Mouse (Mus musculus): ENCODE measurements around the gene Gpr1.

Gpr1 gene

DNA sequence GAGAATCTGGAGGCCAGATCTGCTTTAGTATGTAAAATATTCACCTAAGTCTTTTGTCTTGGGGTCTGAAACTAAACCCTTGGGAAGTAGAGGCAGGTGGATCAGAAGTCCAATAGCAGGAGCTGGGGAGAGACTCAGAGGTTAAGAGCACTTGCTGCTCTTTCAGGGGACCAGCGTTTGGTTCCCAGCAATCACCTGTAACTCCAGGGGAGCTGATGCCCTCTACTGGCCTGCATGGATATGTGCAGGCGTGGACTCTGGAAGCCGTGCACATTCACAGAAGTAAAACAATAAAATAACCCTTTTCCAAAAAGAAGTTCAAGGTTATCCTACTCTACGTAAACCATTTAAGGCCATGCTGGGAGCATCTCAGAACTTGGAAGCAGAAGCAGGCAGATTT lies 4.9 kb upstream of the Gpr1 start:
- peak; percentile 75 for DNase-seq (ENCODE audit: low read depth, low spot score)

DNA sequence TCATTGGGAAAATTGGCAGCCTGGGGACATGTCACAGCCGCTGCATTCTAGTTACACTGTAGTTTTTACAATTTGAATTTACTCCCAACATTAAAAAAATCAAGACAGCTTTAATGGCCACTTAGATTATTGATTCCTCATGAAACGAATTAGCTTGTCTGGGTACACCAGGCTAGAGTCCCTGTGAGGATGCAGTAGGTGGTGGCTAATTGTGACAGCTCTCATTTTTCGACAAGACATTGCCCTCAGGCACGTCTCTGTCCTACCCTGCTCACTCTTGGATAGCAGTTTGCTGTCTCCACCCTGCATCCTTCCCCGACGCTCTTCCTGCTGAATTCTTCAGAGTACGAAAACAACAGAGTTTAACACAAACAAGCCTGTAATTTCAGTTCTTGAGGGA lies 288 bp upstream of the Gpr1 start:
- no peak for DNase-seq (ENCODE audit: low read depth, low spot score)

DNA sequence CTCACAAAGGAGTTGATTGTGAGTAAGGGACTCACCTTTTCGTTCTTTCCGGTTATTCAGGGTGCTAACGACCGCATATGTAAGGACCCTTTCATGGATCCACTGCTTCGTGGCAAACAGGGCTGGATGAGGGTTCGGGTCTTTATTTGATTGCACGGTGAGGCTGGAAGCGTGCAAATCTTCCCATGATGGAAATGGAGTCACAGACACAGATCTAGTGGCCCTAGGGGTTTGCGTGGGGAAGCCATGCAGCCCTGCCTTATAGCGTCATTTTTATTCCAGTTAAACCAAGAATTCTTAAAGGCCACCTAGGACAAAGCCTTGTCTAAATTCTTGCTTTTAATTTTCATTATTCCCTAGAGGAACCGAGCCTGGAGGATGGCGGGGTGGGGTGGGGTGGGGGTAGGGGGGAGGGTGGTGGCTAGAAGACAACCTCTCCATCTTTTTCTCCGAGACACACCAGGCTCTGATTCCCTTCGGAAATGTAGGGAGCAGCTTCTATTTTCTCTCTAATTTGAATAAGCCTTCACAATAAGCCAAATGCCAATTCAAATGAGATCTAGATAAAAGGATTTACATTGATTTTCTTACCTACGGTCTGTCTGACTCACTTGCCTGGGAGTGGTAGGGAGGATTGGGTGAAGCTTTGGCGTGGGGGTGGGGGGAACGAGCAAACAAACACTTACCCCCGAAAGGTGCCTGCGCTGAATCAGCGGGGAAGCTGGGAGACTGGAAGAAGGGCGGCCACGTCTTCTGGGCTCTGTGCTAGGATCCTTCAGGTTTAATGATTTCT lies 669 bp downstream of the Gpr1 start:
- peak; percentile 96 for DNase-seq (ENCODE audit: low read depth, low spot score)

DNA sequence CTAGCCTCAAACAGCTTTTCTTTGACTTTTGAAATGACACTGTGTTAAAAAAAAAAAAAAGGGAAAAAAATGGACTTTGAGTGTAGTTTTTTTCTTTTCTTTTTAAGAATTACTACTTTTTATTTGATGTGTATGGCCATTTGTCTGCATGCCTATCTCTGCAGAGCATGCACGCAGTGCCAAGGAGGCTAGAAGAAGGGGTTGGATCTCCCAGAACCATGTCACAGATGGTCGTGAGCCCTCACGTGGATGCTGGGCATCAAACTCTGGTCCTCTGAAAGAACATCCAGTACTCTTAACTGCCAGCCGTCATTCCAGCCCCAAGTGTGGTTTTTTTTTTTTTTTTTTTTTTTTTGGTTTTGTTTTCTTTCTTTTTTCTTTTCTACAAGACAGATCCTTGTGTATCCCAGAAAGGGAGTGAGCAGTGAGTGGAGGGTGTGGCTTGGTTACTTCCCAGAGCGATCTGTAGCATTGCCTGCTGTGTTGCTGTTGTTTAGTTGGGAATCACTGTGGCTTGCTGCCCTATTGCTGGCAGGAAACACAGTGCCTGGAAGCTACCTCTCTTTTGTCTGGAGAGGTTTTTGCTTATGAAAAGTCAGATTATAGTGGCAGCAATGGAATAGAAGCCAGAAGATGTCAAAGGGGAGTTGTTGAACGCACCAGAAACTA lies 4.3 kb downstream of the Gpr1 start:
- DNase-seq (ENCODE audit: low read depth, low spot score) = peak; percentile 94

DNA sequence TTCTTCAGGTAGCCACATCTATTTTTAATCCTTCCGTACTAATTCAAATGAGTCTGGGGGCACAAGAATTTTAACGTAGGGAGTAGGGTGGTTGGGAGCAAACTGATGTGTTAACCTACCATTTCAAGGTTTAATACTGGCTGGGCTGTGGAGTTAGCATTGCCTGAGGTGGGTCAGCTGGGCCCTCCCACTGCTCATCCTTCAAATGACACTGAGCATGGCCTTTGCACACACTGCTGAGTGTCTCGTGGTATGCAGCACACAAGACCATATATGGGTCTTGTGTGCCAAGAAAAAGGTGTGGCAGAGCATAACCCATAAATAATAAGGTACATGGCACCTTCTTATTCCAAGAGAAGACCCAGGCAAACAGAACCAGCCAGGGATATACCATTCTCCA lies 6.7 kb downstream of the Gpr1 start:
- peak; percentile 37 for DNase-seq (ENCODE audit: low read depth, low spot score)

DNA sequence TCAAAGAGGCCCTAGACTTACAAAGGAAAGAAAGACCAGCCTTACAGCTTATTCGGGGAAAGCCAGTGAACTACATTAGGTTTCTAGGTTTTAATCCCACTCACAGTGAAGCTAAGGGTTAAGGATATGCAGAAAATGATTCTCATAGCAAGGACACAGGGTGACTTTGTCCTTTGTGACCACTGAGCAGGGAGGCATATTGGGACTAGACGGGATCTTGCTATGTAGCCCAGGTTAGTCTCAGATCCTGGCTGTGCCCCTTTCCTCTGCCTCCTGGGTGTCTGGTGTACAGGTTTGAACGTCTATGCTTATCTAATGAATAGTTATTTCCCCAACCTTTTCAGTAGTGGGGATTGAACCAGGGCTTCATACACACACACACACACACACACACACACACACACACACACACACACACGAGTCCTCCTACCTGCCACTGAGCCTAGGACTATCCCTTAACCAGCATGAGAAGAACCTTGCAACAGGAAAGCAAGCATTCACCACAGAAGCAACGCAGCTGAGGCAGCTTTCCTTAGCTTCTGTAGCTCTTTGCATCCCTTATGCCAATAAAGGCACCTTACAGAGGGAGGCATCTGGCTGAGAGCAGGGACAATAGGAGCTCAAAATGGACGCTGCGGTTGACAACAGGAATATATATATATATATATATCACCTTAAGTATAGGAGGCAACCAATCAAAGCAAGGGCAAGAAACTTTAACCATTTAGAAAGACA lies 9.5 kb downstream of the Gpr1 start:
- no peak for DNase-seq (ENCODE audit: low read depth, low spot score)

DNA sequence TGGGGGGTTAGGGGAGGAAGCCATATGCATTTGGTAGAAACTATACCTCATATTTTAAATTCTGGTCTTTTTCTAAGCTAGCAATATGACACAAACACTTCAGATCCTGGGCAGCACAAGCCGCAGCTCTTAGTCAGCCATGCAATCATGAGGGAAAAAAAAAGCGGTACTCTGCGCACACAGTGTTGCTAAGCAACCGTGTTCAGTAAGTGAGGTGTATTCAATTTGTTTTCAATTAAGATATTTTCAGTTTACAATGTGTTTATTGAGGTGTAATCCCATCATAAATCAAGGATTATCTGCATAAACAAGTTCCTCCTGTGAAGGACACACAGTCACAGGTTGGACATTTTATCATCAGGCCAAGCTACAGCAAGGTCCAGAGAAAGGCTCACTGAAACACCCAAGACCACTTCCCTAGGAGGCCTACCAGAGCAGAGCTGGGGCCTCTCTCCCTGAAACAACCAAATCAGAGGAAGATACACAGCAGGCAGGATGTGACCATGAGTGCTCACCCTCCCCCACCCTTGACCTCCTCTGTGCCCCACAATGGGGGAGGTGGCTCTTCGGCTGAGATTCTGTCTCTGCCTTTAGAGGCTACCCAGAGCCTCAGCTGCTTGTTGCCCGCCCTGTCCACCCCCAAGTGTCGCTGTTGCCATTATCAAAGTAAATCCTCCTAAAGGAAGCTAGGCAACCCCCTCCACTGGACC lies 10.2 kb downstream of the Gpr1 start:
- peak; percentile 90 for DNase-seq (ENCODE audit: low read depth, low spot score)

DNA sequence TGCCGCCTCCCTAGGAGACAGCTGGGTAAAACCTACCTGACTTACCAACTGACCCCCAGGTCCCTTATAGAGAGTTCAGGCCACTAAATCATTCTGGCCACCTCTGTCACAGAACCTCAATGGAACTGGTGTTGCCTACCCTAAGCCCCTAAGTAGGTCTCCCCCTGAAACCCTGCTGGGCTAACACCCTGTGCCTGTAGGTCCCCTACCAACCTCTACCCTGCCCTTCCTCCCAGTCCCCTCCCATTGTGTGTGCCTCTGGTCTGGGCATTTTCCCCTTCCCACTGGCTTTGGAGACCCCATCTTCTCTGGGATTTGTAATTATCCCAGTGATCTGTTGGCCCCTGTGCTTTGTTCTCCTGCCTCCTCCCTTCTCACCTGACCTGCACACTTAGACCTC lies 10.9 kb downstream of the Gpr1 start:
- DNase-seq (ENCODE audit: low read depth, low spot score) = no peak

DNA sequence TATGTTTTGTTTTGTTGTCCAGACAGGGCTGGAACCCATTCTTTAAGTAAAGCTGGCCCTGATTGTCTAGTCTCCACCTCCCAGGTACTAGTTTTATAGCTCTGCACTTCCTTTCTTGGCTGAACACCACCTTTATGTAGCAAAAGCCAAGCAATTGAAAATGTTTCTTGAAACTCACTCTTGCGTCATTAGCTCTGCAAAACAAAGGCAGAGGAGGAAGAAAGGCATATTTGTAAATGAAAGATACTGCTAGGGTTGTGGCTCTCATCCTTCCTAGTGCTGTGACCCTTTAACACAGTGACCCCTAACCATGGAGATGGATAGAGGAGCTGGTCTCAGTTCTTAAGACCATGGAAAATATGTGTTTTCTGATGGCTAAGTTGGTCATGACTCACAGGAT lies 12.7 kb downstream of the Gpr1 start:
- peak; percentile 61 for DNase-seq (ENCODE audit: low read depth, low spot score)

DNA sequence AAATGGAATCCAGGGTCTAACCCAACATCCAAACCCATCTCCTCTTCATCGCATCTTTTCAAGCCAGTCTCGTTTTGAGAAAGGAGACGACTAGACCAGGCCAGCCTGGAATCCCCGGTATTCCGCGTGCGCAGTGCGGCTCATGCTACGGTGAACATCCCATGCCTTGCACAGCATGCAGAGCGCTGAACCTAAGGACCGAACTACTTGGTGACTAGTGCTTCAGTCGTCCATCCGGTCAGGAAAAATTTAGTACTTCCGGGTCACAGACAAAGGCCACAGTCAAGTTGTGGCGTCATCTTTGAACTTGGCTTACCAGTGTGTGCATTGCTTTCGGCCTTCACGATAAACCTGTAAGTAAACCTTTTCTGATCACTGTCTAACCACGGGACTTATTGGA lies 14.0 kb downstream of the Gpr1 start:
- peak; percentile 98 for DNase-seq (ENCODE audit: low read depth, low spot score)

DNA sequence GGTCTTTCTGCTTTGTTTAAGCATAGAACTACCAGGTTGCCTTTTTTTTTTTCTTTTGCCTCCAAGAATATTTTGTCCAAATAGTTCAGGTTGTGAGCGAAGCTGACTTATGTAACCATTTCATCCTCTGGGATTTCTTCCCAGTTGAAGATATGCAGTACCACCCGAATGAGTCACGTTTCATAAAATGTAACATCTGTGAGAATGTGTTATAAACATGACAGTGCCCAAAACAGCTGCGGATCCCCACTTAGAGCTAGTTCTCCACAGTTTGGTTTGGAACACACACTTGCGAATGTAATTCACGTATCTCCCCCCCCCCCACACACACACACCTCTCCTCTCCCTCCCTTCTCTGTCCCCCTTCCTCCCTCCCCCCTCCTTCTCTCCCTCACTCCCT lies 15.0 kb downstream of the Gpr1 start:
- no peak for DNase-seq (ENCODE audit: low read depth, low spot score)

DNA sequence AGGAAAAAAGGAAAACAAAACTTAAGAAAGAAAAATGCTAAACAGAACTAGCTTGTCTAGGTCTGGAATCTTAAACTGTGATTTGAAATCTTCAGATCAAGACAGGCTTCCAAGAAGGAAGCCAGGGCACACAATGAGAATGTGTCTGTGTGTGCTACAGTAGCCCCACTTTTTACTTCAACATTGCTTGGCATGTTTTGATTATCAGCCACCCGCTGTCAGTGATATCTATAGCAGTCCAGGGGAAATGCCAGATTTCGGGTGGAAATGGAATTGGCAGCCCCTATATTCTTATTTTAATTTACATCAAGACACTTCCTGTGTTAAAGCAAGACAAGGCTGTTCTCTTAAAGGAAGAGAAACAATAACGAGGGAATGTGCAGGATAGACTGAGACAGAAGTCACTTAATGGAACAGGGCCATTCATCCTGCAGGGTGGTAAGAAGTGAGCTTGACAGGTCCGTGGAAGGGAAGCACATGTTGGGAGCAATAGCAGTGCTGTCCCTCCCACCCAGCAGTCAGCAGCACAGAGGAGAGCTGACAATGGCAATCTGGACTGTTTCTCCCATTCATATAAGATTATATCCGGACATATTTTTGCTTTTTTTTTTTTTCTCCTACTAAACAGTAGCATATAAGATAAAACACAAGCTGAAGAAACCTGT lies 18.4 kb downstream of the Gpr1 start:
- no peak for DNase-seq (ENCODE audit: low read depth, low spot score)

DNA sequence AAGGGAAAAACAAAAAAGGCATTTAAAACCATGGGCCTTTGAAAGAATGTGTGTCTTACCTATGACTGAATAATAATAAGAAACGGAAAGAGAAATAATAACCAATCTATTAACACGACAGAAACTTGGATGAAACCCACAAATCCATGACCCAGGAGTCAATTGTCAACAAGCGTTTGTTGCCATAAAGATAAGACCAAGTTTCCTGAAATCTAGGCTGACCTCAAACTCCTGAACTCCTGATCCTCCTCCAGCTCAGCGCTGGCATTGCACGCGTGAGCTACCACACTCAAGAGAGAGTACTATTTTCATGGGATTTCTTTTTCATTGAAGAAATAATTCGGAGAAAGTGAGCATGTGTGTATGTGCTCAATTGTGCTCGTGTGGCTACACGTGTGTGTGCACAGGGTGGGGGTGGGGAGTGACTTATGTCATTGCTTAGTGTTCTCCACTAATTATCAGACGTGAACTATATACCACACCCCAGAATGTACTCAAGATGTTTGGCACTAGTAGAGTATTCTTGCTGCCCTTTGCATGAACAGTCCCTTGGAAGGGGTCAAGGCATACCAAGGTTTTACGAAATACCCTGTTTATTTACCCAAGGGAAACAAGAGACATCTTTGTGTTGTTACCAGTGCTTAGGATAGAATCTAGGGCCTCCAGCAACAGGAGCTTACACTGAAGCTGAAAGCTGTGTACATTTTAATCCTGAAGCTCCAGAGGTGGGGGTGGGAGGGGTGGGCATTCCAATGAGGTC lies 21.9 kb downstream of the Gpr1 start:
- no peak for DNase-seq (ENCODE audit: low read depth, low spot score)

DNA sequence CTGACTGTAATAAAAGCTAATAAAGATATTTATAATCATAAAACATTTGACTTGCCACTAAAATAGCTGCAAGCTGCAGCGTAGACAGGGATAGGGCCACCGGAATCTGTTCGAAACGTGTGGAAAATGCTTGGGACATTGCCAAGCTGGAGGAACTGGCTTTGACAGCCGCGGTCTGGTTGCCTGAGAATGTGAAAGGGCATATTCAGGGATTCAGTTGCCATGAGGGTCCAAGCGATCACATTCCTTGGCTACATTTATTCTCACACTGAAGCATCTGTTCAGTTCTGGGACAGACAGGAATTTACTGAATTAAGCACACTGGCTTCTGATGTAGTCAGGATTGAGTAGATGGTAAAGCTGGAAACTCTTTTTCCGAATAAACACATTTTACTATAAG lies 23.5 kb downstream of the Gpr1 start:
- DNase-seq (ENCODE audit: low read depth, low spot score) = peak; percentile 36

DNA sequence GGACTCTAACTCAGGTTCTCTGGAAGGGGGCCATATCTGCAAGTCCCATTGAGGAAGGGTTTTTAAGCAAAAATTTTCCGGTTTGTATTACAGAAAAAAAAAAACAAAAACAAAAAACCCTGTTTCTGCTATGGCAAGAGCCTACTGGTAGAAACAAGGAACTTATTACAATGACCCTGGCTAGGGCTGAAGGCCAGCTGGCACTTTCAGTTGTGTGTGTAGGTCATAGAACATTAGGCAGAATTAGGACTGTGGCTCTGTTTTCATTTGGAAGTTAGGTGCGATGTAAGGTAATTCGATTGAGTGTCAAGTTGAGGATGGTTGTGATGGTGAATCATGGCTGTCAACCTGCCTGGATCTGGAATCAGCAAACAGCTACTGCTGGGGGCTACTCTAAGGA lies 25.8 kb downstream of the Gpr1 start:
- no peak for DNase-seq (ENCODE audit: low read depth, low spot score)

DNA sequence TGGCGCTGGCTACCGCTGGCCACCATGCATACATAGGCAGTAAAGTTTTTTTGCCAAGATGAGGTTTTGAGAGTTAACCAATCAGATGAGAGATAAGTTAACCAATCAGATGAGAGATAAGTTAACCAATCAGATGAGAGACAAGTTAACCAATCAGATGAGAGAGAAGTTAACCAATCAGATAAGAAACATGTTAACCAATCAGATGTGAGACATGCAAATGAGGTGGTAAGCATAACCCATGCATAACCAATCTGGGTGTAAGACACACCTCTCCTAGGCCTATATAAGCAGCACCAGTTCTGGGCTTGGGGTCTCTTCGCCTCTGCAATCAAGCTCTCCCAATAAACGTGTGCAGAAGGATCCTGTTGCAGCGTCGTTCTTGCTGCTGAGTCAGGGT lies 28.9 kb downstream of the Gpr1 start:
- DNase-seq (ENCODE audit: low read depth, low spot score) = peak; percentile 70

DNA sequence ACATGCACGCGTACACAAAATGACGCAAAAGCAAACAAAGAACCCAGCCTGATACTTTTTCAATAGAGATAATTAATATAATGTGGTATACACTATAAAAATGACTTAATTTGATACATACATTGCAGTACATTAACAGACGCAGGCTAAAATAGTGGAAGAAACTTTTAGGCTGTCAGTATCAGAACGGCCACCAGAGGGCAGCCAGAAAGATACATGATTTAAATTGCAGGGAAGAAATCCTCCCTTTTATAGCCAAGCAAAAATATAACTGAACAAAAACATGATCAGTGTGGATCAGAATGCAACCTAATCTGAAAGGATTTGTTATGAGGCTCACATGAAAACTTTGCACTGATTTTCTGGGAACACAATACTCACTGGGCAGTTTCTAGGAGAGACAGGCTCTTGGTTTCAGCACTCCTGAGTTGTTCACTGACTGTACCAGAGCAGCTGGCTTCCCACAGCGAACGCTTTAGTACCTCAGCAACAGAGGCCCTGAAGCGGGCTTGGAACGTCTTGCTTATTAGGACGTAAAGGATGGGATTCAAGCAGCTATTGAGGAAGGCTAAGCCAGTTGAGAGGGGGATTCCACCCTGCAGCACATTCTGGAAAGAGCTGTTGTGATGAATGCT lies 31.6 kb downstream of the Gpr1 start:
- peak; percentile 70 for DNase-seq (ENCODE audit: low read depth, low spot score)

DNA sequence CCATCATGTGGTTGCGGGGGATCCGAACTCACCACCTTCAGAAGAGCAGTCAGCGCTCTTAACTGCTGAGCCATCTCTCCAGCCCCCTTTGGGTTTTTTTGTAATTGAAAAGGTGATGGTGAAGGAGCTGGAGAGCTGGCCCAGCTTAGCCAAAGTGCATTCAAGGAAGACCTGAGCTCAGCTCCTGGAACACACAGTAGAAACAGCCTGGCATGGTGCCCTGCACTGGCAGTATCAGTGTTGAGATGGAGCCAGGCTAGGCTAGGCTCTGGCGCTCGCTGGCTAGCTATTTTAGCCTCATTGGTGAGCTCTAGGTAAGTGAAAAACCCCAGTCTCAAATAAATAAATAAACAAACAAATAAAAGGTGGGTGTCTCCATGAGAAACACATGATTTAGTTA lies 32.1 kb downstream of the Gpr1 start:
- DNase-seq (ENCODE audit: low read depth, low spot score) = no peak

DNA sequence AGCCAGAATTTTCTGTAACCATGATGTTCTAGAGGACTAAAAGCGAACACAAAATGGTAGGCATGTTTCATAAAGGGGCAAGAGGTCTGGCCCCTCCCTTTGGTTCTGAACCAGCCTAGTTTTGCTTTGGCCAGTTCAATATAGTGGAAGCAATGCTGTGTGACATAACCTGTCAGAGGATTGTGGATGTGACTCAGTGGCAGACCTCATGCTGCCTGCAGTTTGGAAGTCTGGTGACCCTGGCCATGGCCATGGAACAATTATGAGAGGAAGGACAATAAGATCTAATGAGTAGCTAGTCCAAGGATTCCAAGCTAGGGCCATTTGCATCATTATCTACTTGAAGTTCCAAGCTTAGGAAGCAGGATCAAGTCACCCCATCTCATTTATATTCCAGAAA lies 32.9 kb downstream of the Gpr1 start:
- no peak for DNase-seq (ENCODE audit: low read depth, low spot score)

DNA sequence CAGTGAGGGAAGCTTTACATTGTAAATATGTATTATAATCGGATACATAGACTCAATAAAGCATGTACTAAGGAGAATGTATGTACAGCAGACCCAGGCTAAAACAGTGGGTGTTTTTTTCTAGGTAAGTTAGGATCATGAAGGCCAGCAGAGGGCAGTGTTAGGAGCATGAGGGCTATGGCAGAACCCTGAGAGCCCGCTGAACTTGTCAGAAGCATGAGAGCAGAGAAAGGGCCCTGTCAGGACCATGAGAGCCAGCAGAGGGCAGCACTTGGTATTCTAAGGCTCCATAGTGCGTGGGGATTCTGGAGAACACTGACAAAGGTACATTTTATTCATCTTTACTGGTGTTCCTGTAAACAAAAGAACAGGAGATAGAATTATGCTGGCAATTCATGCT lies 33.3 kb downstream of the Gpr1 start:
- peak; percentile 98 for DNase-seq (ENCODE audit: low read depth, low spot score)
